Mouse (Mus musculus) retina, postnatal 7 days (tissue): ENCODE measurements around the gene Klhl42.

Experiments
- DNase-seq: peaks from one replicate; pipeline ENCODE4 v3.0.0-alpha.2; 2012; ENCODE audit warnings: low read depth, low spot score

Klhl42 gene

GRCm38 (mm10) chr6:147151069-147151468, 59.9 kb downstream of the Klhl42 start:
- no peak for DNase-seq

- DNase-seq, result no peak
These were observed 60.7 kb downstream of the Klhl42 start for GRCm38 (mm10) chr6:147151839-147152238.

- no peak for DNase-seq
These were observed 63.9 kb downstream of the Klhl42 start for GRCm38 (mm10) chr6:147155085-147155484.

- no peak for DNase-seq
These were observed 70.8 kb downstream of the Klhl42 start for GRCm38 (mm10) chr6:147161818-147162584.
